Mouse (Mus musculus): ENCODE measurements around the gene Zcchc17. TPM values are rescaled to one million over a fixed set of nuclear protein-coding genes. Genes with fewer than 3 reads are reported as not detected.

The Zcchc17 gene
- polyA plus RNA-seq, 1 experiment from 2014 or later = 84.1 TPM

DNA sequence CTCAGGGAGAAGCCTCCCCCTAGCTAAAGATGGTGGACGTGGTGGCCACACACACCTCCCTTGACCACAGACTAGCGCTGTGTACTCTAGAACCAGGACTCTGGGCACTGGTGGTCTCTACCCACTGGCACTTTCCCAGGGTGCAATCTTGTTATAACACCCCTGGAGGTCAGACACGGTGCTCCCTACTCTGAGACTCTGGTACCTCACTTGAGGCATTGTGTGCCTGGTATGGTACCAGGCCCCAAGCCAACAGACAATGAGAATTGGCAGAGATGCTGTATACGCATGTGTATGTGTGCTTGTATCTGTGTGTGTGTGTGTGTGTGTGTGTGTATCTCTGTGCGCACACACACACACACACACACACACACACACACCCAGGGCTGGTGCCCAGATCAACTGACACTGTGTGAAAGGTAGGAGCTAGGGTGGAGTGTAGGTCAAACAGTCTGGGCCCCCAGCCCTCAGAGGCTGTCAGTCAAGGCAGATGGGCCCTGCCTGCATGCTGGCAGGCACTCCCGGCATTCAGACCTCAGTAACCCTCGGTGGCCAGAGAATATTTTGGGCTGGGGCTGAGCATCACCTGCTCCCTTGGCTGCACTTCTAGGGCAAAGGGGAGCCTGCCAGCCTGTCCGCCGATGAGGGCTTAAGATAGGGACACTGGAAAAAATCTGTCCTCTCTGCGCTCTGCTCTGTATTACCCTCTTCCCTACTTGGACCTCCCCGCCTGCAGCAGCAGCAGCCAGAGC lies 60.7 kb downstream of the Zcchc17 start:
- ATAC-seq (replicated peaks) = 0 out of 2 replicates have a peak, but pooled peaks have one; percentile 30
- no peak overlapping the region for H3K27ac ChIP-seq
- no peaks in the 10 kb centered on the region for H3K27me3 ChIP-seq (replicated peaks)
- H3K9me3 ChIP-seq = no peaks in the 10 kb centered on the region
- no peak overlapping the region for H3K4me2 ChIP-seq
- H3K4me3 ChIP-seq = no peak overlapping the region
- H3K9ac ChIP-seq = no peak overlapping the region
- no peaks in the 10 kb centered on the region for H3K36me3 ChIP-seq (replicated peaks)
- WGBS = 74% methylated on average over 11 of the region's 11 CpGs
- H3K4me1 ChIP-seq = peaks cover 3% of the 10 kb centered on the region; the same call in 1 of the 2 replicates

DNA sequence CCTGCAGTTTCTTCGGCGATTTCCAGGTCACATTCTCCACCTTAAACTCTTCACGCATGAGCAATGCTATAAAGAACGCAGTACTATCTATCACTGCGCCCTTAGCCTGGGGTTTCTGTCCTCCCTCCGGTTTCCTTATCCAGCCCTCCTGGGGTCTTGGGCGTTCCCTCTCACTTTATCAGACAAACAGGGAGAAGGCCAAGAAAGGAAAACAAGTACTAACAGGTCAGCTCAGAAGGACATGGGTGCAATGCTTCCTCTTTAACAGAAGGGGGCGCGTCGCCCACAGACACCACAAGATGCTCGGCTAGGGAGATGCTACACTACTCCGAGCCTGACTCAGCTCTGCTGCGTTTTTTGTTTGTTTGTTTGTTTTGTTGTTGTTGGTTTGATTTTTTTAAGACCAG lies 62.6 kb downstream of the Zcchc17 start:
- H3K27ac ChIP-seq = no peak overlapping the region
- peaks cover 3% of the 10 kb centered on the region; the same call in 1 of the 2 replicates for H3K4me1 ChIP-seq

DNA sequence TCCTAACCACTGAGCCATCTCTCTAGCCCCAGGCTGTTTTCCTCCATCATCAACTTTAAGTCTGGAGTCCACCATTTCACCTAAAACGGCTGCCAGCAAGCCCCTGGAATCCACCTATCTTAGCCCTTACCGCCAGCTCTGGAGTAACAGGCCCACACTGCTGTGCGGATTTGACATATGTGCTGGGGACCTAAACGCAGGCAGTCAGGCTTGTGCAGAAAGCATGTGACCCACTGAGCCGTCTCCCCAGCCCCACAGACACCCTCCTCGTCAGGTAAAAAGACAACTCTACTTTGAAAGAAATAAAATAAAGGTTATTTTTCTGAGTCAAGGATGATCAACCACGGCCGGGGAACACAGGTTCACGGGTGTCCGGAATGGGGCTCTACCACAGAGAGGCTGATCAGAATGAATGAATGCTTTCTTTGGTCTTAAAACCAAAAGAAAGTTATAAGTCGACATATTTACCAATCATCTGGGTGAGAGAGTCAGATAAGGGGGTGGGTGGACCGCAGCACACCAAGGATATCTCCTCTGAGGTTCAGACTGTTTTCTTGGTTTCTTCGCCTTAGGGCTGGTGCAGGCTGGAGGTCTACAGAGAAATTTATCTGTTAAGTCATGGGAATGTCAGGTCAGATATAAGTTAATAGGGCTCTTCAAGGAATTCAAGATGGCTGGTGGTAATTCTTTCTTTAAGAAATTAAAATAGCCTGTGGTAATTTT lies 63.3 kb downstream of the Zcchc17 start:
- Histone ChIP-seq H3K36me3 (replicated peaks) (no peaks in the 10 kb centered on the region), H3K4me3 (no peak overlapping the region), H3K27me3 (replicated peaks) (no peaks in the 10 kb centered on the region), H3K4me2 (no peak overlapping the region), H3K9me3 (no peaks in the 10 kb centered on the region), H3K9ac (no peak overlapping the region), H3K27ac (no peak overlapping the region), H3K4me1 (peaks cover 3% of the 10 kb centered on the region; the same call in 1 of the 2 replicates)
- no peak for ATAC-seq (replicated peaks)
- 84% methylated on average over 13 of the region's 13 CpGs for WGBS

More for the DNA sequence above, 62.6 kb downstream of the Zcchc17 start:
- H3K4me2 ChIP-seq = no peak overlapping the region
- H3K9me3 ChIP-seq = no peaks in the 10 kb centered on the region
- no peak overlapping the region for H3K4me3 ChIP-seq
- 18% methylated on average over 13 of the region's 13 CpGs for WGBS
- H3K27me3 ChIP-seq (replicated peaks) = no peaks in the 10 kb centered on the region
- H3K36me3 ChIP-seq (replicated peaks) = no peaks in the 10 kb centered on the region
- no peak overlapping the region for H3K9ac ChIP-seq
- no peak for ATAC-seq (replicated peaks)

DNA sequence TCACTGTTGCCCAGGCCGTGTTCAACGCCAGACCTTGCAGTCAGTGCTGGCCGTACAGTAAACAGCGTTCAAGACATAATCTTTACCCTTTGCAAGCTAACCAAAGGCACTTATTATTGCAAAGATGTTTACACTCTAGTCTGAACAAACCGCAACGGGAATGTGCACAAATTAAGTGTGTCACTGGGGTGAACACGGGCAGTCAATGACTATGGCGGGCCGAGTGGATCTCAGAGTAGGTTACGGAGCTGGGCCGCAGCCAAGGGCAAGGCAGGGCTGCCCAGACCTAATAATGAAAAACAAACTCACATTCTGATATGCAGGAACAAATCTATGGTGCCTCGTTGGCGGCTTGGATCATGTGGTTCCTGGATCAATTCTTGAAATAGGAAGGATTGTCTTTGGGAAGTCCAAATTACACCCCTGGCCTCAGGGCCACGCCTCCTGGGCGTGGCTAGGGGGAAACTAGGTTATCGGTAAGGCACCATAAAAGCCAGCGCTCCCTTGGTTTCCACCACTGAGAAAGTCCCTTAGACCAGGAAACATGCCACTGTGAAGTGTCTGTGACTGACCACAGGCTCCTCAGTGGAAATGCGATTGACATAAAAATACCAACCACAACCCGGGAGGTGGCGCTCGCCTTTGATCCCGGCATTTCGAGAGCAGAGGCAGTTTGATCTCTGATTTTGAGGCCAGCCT lies 64.5 kb downstream of the Zcchc17 start:
- Histone ChIP-seq H3K27me3 (replicated peaks) (no peaks in the 10 kb centered on the region), H3K4me3 (no peak overlapping the region), H3K4me2 (no peak overlapping the region), H3K9ac (no peak overlapping the region), H3K9me3 (no peaks in the 10 kb centered on the region), H3K36me3 (replicated peaks) (no peaks in the 10 kb centered on the region), H3K4me1 (peaks cover 3% of the 10 kb centered on the region; the same call in 1 of the 2 replicates), H3K27ac (no peak overlapping the region)
- 54% methylated on average over 23 of the region's 23 CpGs for WGBS
- ATAC-seq (replicated peaks) = no peak

DNA sequence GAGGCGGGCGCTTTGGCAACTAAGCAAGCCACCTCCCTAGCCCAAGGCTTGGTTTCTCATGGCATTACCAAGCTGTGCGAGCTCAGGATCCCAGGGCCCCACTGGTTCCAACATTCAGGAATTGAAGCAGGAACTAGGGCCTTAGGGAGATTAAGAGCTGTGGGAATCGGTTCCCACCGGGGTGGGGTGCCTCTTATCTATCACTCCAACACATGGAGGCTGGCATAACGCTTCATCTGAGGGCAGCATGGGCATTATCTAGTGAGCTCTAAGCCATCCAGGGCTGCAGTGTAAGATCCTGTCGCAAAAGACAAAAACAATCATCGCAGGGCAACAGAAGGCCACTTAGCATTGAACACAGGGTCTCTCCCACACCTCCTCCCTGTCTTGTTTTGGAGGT lies 65.2 kb downstream of the Zcchc17 start:
- H3K4me2 ChIP-seq = no peak overlapping the region

DNA sequence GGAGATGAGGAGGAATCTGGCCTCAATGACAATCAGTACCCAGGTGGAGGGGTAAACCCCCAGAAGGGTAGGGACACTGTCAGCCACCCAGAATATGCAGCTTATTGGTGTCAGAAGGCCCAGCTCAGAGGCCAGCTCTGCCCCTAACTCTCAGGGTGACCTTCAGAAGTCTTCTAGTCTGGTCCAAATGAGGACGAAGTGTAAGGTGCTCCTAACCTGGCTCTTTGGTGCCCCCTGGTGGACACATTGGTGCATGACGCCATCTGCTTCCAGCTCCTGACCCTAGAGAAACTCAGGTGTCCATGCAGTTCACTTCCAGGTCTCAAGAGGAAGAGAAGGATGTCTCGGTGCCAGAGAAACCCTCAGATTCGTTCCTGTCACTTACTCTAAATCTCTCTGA lies 67.5 kb downstream of the Zcchc17 start:
- Histone ChIP-seq H3K27ac (no peak overlapping the region), H3K9me3 (no peaks in the 10 kb centered on the region), H3K36me3 (replicated peaks) (no peaks in the 10 kb centered on the region), H3K27me3 (replicated peaks) (no peaks in the 10 kb centered on the region), H3K9ac (no peak overlapping the region), H3K4me2 (no peak overlapping the region), H3K4me1 (peaks cover 3% of the 10 kb centered on the region; the same call in 1 of the 2 replicates), H3K4me3 (no peak overlapping the region)
- WGBS = 2% methylated on average over 4 of the region's 4 CpGs
- peak; percentile 48; the same call in 1 of the 2 replicates for ATAC-seq (replicated peaks)

More for the DNA sequence above, 65.2 kb downstream of the Zcchc17 start:
- Histone ChIP-seq H3K27me3 (replicated peaks) (no peaks in the 10 kb centered on the region), H3K36me3 (replicated peaks) (no peaks in the 10 kb centered on the region), H3K9me3 (no peaks in the 10 kb centered on the region), H3K27ac (no peak overlapping the region), H3K9ac (no peak overlapping the region), H3K4me3 (no peak overlapping the region), H3K4me1 (peaks cover 3% of the 10 kb centered on the region; the same call in 1 of the 2 replicates)
- no peak for ATAC-seq (replicated peaks)
- 84% methylated on average over 8 of the region's 8 CpGs for WGBS

DNA sequence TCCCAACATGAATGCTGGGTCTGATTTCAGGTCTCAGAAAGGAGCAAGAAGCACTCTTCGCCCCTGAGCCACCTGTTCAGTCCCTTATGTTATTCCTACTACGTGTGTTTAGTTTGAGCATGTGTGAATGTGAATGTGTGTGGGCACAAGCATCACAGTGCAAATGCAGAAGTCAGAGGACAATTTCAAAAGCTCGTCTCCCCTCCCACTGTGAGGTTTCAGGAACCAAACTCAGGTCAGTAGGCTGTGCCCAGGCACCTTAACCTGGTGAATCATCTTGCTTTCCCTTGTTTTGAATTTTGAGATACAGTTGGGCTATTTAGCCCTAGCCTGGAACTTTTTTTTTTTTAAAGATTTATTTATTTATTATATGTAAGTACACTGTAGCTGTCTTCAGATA lies 69.9 kb downstream of the Zcchc17 start:
- no peaks in the 10 kb centered on the region for H3K27me3 ChIP-seq (replicated peaks)
- WGBS = 77% methylated on average over 3 of the region's 3 CpGs
- no peak for ATAC-seq (replicated peaks)
- H3K4me1 ChIP-seq = no peaks in the 10 kb centered on the region
- no peaks in the 10 kb centered on the region for H3K36me3 ChIP-seq (replicated peaks)
- H3K27ac ChIP-seq = no peak overlapping the region
- no peak overlapping the region for H3K9ac ChIP-seq
- H3K4me2 ChIP-seq = no peak overlapping the region
- H3K4me3 ChIP-seq = no peak overlapping the region
- H3K9me3 ChIP-seq = no peaks in the 10 kb centered on the region

DNA sequence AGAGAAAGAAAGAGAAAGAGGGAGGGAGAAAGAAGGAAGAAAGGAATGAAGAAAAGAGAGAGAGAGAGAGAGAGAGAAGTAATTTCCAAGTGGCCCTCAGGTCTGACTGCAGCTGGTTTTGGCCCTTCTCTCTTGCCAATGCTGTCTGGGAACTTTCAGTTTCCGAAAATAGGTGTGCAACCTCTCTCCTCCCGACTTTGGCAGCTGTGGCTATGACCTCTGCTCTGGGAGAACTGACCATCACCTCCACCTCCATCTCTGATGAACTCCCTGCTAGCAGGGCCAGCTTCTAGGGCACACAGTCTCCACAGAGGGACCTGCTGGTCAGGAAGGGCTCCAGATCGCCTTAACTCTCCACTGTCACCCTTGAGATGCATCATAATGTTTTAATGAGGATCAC lies 73.2 kb downstream of the Zcchc17 start:
- Histone ChIP-seq H3K9ac (no peak overlapping the region), H3K9me3 (no peaks in the 10 kb centered on the region), H3K4me1 (no peaks in the 10 kb centered on the region), H3K27me3 (replicated peaks) (no peaks in the 10 kb centered on the region), H3K4me3 (no peak overlapping the region), H3K27ac (no peak overlapping the region), H3K4me2 (no peak overlapping the region), H3K36me3 (replicated peaks) (no peaks in the 10 kb centered on the region)
- WGBS = 60% methylated on average over 3 of the region's 3 CpGs
- ATAC-seq (replicated peaks) = no peak

DNA sequence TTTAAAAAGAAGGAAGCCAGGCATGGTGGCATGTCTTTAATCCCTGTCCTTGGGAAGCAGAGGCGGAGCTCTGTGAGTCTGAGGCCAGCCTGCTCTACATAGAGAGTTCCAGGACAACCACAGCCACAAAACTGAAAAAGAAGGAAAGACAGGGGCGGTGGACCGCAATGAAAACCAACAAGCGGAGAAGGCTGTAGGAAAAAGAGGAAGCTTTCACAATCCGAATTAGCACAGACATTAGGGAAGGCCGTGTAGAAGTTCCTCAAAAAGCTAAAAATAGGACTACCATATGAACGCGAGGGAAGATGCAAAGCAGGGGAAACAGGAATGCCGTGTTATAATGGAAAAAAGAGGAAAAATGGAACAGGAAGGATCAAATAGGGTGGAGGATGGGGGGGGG lies 75.9 kb downstream of the Zcchc17 start:
- H3K4me3 ChIP-seq = no peak overlapping the region
- no peaks in the 10 kb centered on the region for H3K4me1 ChIP-seq
- H3K27me3 ChIP-seq (replicated peaks) = no peaks in the 10 kb centered on the region
- no peak overlapping the region for H3K27ac ChIP-seq
- H3K9ac ChIP-seq = no peak overlapping the region
- no peak for ATAC-seq (replicated peaks)
- no peaks in the 10 kb centered on the region for H3K9me3 ChIP-seq
- H3K4me2 ChIP-seq = no peak overlapping the region
- H3K36me3 ChIP-seq (replicated peaks) = no peaks in the 10 kb centered on the region
- 82% methylated on average over 9 of the region's 9 CpGs for WGBS

DNA sequence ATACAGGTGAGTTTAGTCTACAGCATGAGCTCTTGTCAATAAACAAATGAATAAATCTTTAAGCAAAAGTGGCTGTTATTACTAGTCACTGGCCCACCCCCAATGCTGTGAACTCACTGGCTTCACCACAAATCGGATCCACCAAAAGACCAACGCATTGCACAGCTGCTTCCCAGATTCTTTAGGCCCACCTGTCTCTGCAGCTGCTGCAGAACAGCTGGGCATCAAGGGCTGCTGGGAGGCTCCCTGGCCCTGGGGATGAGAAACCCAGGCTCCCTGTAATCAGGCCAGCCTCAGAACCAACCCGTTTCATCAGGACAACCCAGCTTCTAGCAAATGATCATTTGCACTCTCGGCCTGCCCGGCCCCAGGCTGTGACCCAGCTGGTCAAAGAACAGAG lies 76.9 kb downstream of the Zcchc17 start:
- Histone ChIP-seq H3K9me3 (no peaks in the 10 kb centered on the region), H3K4me3 (no peak overlapping the region), H3K36me3 (replicated peaks) (no peaks in the 10 kb centered on the region), H3K9ac (no peak overlapping the region), H3K4me1 (no peaks in the 10 kb centered on the region), H3K27ac (no peak overlapping the region), H3K4me2 (no peak overlapping the region), H3K27me3 (replicated peaks) (no peaks in the 10 kb centered on the region)
- 79% methylated on average over 5 of the region's 5 CpGs for WGBS
- no peak for ATAC-seq (replicated peaks)

DNA sequence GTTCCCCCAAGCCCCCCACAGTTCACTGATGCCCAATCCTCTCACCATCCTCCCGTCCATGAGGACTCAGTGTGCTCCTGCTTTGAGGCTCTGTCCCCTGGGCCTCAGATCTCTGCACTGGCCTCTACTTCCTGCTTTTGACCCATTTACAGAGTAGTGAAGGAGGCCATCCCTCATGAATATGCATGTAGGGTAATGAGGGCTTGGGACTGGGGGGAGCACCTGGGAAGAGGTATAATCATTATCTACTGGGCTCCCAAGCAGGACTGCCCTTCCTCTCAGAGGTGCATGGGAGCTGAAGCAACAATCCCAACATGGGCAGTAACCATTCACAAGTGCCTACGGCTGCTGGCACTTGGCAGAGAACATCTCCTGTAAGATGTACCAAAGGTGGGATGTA lies 80.6 kb downstream of the Zcchc17 start, which contains the start of gene Serinc2:
Gene Serinc2, minus strand, starts transcription at position 101 of the 400 bp plus-strand sequence.
- no peak for ATAC-seq (replicated peaks)
- 72% methylated on average over 2 of the region's 2 CpGs for WGBS

DNA sequence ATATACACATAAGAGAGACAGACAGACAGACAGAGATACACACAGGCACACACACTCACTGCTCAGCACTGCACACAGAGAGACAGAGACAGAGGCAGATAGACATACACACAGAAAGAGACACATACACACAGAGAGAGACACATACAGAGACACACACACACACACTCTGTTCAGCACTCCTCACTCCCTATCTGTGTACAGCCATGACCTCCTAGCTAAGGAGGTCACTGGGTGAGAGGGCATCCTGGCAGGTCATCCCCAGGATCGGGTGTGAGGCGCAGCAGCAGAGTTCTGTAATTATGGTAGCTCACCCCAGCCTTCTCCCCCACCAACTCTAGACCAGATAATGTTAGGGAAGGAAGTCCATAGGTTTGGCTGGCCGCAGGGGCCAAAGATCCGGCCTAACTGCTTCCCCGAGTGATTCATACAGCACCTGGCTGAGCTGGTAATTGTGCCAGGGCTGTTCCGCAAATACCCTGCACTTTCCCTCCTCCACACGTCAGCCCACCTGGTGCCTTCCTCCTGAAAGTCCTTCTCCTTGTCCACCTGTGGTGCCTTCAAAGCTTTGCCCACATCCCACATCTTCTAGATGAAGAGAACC lies 83.1 kb downstream of the Zcchc17 start:
- peaks cover 28% of the 10 kb centered on the region for H3K4me1 ChIP-seq
- no peaks in the 10 kb centered on the region for H3K36me3 ChIP-seq (replicated peaks)
- H3K27ac ChIP-seq = no peak overlapping the region
- H3K4me3 ChIP-seq = no peak overlapping the region
- no peak overlapping the region for H3K9ac ChIP-seq
- no peaks in the 10 kb centered on the region for H3K27me3 ChIP-seq (replicated peaks)
- WGBS = 72% methylated on average over 7 of the region's 7 CpGs
- H3K4me2 ChIP-seq = no peak overlapping the region
- ATAC-seq (replicated peaks) = no peak
- H3K9me3 ChIP-seq = no peaks in the 10 kb centered on the region

More for the DNA sequence above, 80.6 kb downstream of the Zcchc17 start, which contains the start of gene Serinc2:
- Histone ChIP-seq H3K27me3 (replicated peaks) (no peaks in the 10 kb centered on the region), H3K4me3 (no peak within 1 kb of the TSS), H3K4me1 (peaks cover 12% of the 10 kb centered on the region), H3K9me3 (no peaks in the 10 kb centered on the region), H3K36me3 (replicated peaks) (no peaks in the 10 kb centered on the region), H3K27ac (no peak within 1 kb of the TSS), H3K9ac (no peak within 1 kb of the TSS), H3K4me2 (no peak within 1 kb of the TSS)

Data from midbrain, embryonic 15.5 days (tissue).